Mouse (Mus musculus) kidney, postnatal 0 days (tissue): Measurements from ENCODE around the gene Tns3. TPM values are rescaled to one million over a fixed set of nuclear protein-coding genes. Genes with fewer than 3 reads are reported as not detected.

ENCODE experiments used
- ATAC-seq: fragments of 200-750 bp; cut with Nextera tagmentation; replicated peaks from 2 replicates; pipeline ENCODE4 v1.8.0; 2017; ENCODE audit warnings: low read depth, moderate number of reproducible peaks, moderate TSS enrichment, moderate library complexity; ENCODE audit not compliant: low FRiP score
- DNase-seq: peaks from one replicate; pipeline ENCODE4 v3.0.0-alpha.2; 2016; ENCODE audit warnings: low spot score
- H3K27ac ChIP-seq: fragments of 300-500 bp; sonication (generic); 2 replicates; pipeline ENCODE4 v1.5.1; 2014; ENCODE audit warnings: mild to moderate bottlenecking
- H3K27me3 ChIP-seq: fragments of 300-500 bp; sonication (generic); 2 replicates; pipeline ENCODE4 v1.6.1; 2014; ENCODE audit warnings: low read length, mixed read lengths; ENCODE audit not compliant: insufficient read depth
- H3K36me3 ChIP-seq: fragments of 300-500 bp; sonication (generic); 2 replicates; pipeline ENCODE4 v1.6.1; 2014; ENCODE audit warnings: low read length, mixed read lengths; ENCODE audit not compliant: insufficient read depth
- H3K4me1 ChIP-seq: fragments of 300-500 bp; sonication (generic); replicated peaks from 2 replicates; pipeline ENCODE4 v1.6.1; 2014; ENCODE audit warnings: antibody characterized with exemption, low read length, mixed read lengths; ENCODE audit not compliant: insufficient read depth
- H3K4me2 ChIP-seq: fragments of 300-500 bp; sonication (generic); 2 replicates; pipeline ENCODE4 v1.6.1; 2014; ENCODE audit warnings: mild to moderate bottlenecking, low read length, moderate library complexity, mixed read lengths
- H3K4me3 ChIP-seq: fragments of 300-500 bp; sonication (generic); replicated peaks from 2 replicates; pipeline ENCODE4 v1.5.1; 2014; ENCODE audit warnings: low read depth, low read length
- H3K9ac ChIP-seq: fragments of 300-500 bp; sonication (generic); 2 replicates; pipeline ENCODE4 v1.6.1; 2014; ENCODE audit warnings: low read depth, low read length
- H3K9me3 ChIP-seq: fragments of 300-500 bp; sonication (generic); replicated peaks from 2 replicates; pipeline ENCODE4 v1.6.1; 2016; ENCODE audit warnings: low read length, inconsistent platforms, mixed read lengths
- CTCF ChIP-seq: IDR thresholded peaks from 2 replicates; pipeline ENCODE4 v1.5.1; 2016; ENCODE audit warnings: antibody characterized with exemption, low read depth, mild to moderate bottlenecking, moderate library complexity
- WGBS: fragments of 180-500 bp; shearing (Covaris S2); extraction: QIAGEN DNeasy Blood & Tissue Kit; methylation state at CpG from one replicate; pipeline ENCODE4 v1.1.7; 2014; 5-methylcytosine and 5-hydroxymethylcytosine counted together
- polyA plus RNA-seq: library from polyadenylated mRNA; unstranded; fragments of >200 nt; fragmentation: Nextera tagmentation; extraction: Ambion mirVana; gene quantifications from 2 replicates; pipeline ENCODE4 v1.2.1, GENCODE M21; 2015

Gene Tns3
- polyA plus RNA-seq, 1 experiment from 2014 or later: 17.6 TPM

GRCm38 (mm10) chr11:8558258-8558657, 106.1 kb downstream of the Tns3 start:
- H3K4me3 ChIP-seq: no peak overlapping the region
- 60% methylated on average over 9 of the region's 9 CpGs for WGBS
- H3K9ac ChIP-seq: no peak overlapping the region
- H3K27ac ChIP-seq: peak overlapping the region; percentile 79
- H3K4me1 ChIP-seq: peaks cover 16% of the 10 kb centered on the region
- H3K36me3 ChIP-seq: no peaks in the 10 kb centered on the region
- no peaks in the 10 kb centered on the region for H3K27me3 ChIP-seq
- H3K9me3 ChIP-seq: no peaks in the 10 kb centered on the region
- no peak overlapping the region for H3K4me2 ChIP-seq
- ATAC-seq (peak; percentile 76), DNase-seq (no peak)
- TF ChIP-seq CTCF: no peak

- no peak for DNase-seq
Measured at GRCm38 (mm10) chr11:8557006-8557405, 107.3 kb downstream of the Tns3 start.

GRCm38 (mm10) chr11:8551710-8552109, 112.6 kb downstream of the Tns3 start:
- TF ChIP-seq CTCF: no peak; the same call in 1 of the 2 replicates
- no peak for ATAC-seq
- 86% methylated on average over 5 of the region's 5 CpGs for WGBS

More at GRCm38 (mm10) chr11:8557006-8557405, 107.3 kb downstream of the Tns3 start:
- WGBS: 56% methylated on average over 9 of the region's 9 CpGs
- H3K27ac ChIP-seq: peak overlapping the region; percentile 79
- no peaks in the 10 kb centered on the region for H3K27me3 ChIP-seq
- no peaks in the 10 kb centered on the region for H3K36me3 ChIP-seq
- H3K9ac ChIP-seq: no peak overlapping the region
- TF ChIP-seq CTCF: no peak
- no peak overlapping the region for H3K4me3 ChIP-seq
- no peak overlapping the region for H3K4me2 ChIP-seq
- no peaks in the 10 kb centered on the region for H3K9me3 ChIP-seq
- peaks cover 16% of the 10 kb centered on the region for H3K4me1 ChIP-seq
- ATAC-seq: 0 out of 2 replicates have a peak, but pooled peaks have one; percentile 31

GRCm38 (mm10) chr11:8547661-8548060, 116.7 kb downstream of the Tns3 start:
- H3K4me1 ChIP-seq: no peaks in the 10 kb centered on the region
- no peak for DNase-seq
- TF ChIP-seq CTCF: no peak
- H3K4me3 ChIP-seq: no peak overlapping the region
- no peak overlapping the region for H3K4me2 ChIP-seq
- no peaks in the 10 kb centered on the region for H3K27me3 ChIP-seq
- 75% methylated on average over 5 of the region's 5 CpGs for WGBS
- peaks cover 17% of the 10 kb centered on the region; the same call in 1 of the 2 replicates for H3K36me3 ChIP-seq
- no peak overlapping the region for H3K9ac ChIP-seq
- ATAC-seq: no peak
- H3K27ac ChIP-seq: no peak overlapping the region
- no peaks in the 10 kb centered on the region for H3K9me3 ChIP-seq

More at GRCm38 (mm10) chr11:8551710-8552109, 112.6 kb downstream of the Tns3 start:
- H3K9me3 ChIP-seq: no peaks in the 10 kb centered on the region
- H3K36me3 ChIP-seq: 0 out of 2 replicates have a peak, but pooled peaks cover 11% of the 10 kb centered on the region
- no peak overlapping the region for H3K9ac ChIP-seq
- H3K27me3 ChIP-seq: no peaks in the 10 kb centered on the region
- no peak overlapping the region for H3K4me3 ChIP-seq
- no peaks in the 10 kb centered on the region for H3K4me1 ChIP-seq
- no peak for DNase-seq
- no peak overlapping the region for H3K4me2 ChIP-seq
- no peak overlapping the region for H3K27ac ChIP-seq

GRCm38 (mm10) chr11:8545798-8546197, 118.5 kb downstream of the Tns3 start:
- no peak for ATAC-seq
- no peak for DNase-seq
- no peak overlapping the region for H3K4me2 ChIP-seq
- H3K27me3 ChIP-seq: no peaks in the 10 kb centered on the region
- peak; percentile 70 for TF ChIP-seq CTCF
- no peak overlapping the region for H3K4me3 ChIP-seq
- no peak overlapping the region for H3K27ac ChIP-seq
- no peaks in the 10 kb centered on the region for H3K9me3 ChIP-seq
- no peak overlapping the region for H3K9ac ChIP-seq
- no peaks in the 10 kb centered on the region for H3K4me1 ChIP-seq
- peaks cover 17% of the 10 kb centered on the region; the same call in 1 of the 2 replicates for H3K36me3 ChIP-seq
- WGBS: 90% methylated on average over 1 of the region's 1 CpGs

GRCm38 (mm10) chr11:8544355-8544754, 120.0 kb downstream of the Tns3 start:
- DNase-seq (peak; percentile 57), ATAC-seq (peak; percentile 73; the same call in 1 of the 2 replicates)
- Histone ChIP-seq H3K9ac (no peak overlapping the region), H3K9me3 (no peaks in the 10 kb centered on the region), H3K4me1 (peaks cover 7% of the 10 kb centered on the region; the same call in 1 of the 2 replicates), H3K27ac (peak overlapping the region; percentile 28; the same call in 1 of the 2 replicates), H3K4me3 (no peak overlapping the region), H3K4me2 (no peak overlapping the region), H3K36me3 (peaks cover 21% of the 10 kb centered on the region; the same call in 1 of the 2 replicates), H3K27me3 (no peaks in the 10 kb centered on the region)
- 0 out of 2 replicates have a peak, but pooled peaks have one; percentile 1 for TF ChIP-seq CTCF
- 16% methylated on average over 6 of the region's 6 CpGs for WGBS
